Mouse (Mus musculus) cerebellum, adult 11 months (tissue): ENCODE measurements around the gene Ppm1g.

ENCODE experiments used
- DNase-seq: peaks from one replicate; pipeline ENCODE4 v3.0.0; 2022

Ppm1g gene

GRCm38 (mm10) chr5:31190201-31190600 is 30.3 kb downstream of the Ppm1g start:
- no peak for DNase-seq

- DNase-seq = no peak
Observed at GRCm38 (mm10) chr5:31188223-31188840, 32.2 kb downstream of the Ppm1g start.

- no peak for DNase-seq
Observed at GRCm38 (mm10) chr5:31183678-31184077, 36.8 kb downstream of the Ppm1g start.

- DNase-seq = no peak
Observed at GRCm38 (mm10) chr5:31181183-31181770, 39.2 kb downstream of the Ppm1g start.

- DNase-seq = peak; percentile 96
Observed at GRCm38 (mm10) chr5:31179766-31180630, 40.5 kb downstream of the Ppm1g start, which contains the start of the genes Gm29609 and Gtf3c2. Gene Gm29609 (minus strand): TSS chr5:31179911. Gene Gtf3c2 (minus strand): TSS chr5:31180144.

- no peak for DNase-seq
Observed at GRCm38 (mm10) chr5:31179301-31179765, 41.2 kb downstream of the Ppm1g start.

- DNase-seq = no peak
Observed at GRCm38 (mm10) chr5:31168630-31169029, 51.9 kb downstream of the Ppm1g start.

GRCm38 (mm10) chr5:31164878-31165277 is 55.6 kb downstream of the Ppm1g start:
- no peak for DNase-seq

GRCm38 (mm10) chr5:31162462-31162861 is 58.0 kb downstream of the Ppm1g start:
- no peak for DNase-seq

GRCm38 (mm10) chr5:31154152-31154553 is 66.3 kb downstream of the Ppm1g start, which contains the start of gene Mpv17:
Gene Mpv17 (minus strand): TSS chr5:31154251.
- DNase-seq = peak; percentile 77

GRCm38 (mm10) chr5:31153516-31154151 is 66.9 kb downstream of the Ppm1g start:
- DNase-seq = peak; percentile 16
